Mouse (Mus musculus) E14TG2a.4 (cell line): ENCODE measurements around the gene Col6a2.

Experiments used
- CTCF ChIP-seq: conservative IDR thresholded peaks from 2 replicates; pipeline ENCODE4 v1.5.1; 2014; ENCODE audit warnings: low read length
- NANOG ChIP-seq: IDR thresholded peaks from 2 replicates; pipeline ENCODE4 v1.6.1; 2014; ENCODE audit warnings: borderline replicate concordance, low read length, mixed read lengths

DNA sequence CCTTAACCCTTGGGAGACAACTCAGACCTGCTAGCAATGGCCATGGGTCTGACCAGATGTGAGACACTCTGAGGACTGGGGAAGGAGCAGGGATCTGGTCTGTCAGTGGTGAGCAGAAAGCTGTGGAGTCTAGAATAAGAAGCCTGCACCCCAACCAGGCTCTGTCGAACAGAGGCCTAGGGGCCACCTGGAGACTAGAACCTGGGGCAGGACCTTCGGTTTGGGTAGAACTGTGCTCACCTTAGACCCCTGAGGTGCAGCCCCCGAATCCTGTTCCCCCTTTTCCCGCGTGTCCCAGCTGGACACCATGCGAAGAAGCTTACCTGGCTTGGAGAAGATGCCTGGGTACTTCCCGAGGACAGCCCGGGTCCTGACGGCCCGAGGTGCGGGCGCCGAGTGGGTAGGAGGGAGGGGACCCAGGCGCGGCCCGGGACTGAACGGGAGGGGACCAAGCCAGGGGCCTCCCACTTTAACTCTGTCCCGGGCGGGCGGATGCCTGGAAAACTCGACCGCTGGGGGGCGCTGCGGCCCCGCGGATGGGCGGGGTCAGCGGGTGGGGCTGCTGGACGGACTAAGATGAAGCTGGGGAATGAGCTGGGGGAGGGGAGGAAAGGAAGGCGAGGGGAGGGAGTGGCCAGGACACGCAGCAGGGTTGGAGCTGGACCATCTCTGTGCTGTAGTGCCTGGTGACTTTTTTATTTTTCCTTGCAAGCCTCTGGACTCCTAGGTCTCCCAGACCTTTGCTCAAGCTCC, at the start of gene Col6a2:
- TF ChIP-seq CTCF: no peak
- TF ChIP-seq NANOG: no peak
